Mouse (Mus musculus) forebrain, postnatal 0 days (tissue): ENCODE measurements around the gene Zdhhc8. TPM values are rescaled to one million over a fixed set of nuclear protein-coding genes. Genes with fewer than 3 reads are reported as not detected.
A peak's percentile ranks its signal among the peaks of the same experiment; 100 is the strongest.

ENCODE experiments used
- ATAC-seq: fragments of 200-750 bp; cut with Nextera tagmentation; 2 replicates; pipeline ENCODE4 v1.8.0; 2017; ENCODE audit warnings: mild to moderate bottlenecking, moderate library complexity
- DNase-seq: peaks from one replicate; pipeline ENCODE4 v3.0.0-alpha.2; 2015
- H3K27ac ChIP-seq: fragments of 300-500 bp; sonication (generic); 2 replicates; pipeline ENCODE4 v1.5.1; 2014; ENCODE audit warnings: low read depth, mild to moderate bottlenecking, antibody characterized with exemption, low read length, moderate library complexity, mixed read lengths
- H3K27me3 ChIP-seq: fragments of 300-500 bp; sonication (generic); 2 replicates; pipeline ENCODE4 v1.6.1; 2014; ENCODE audit warnings: mild to moderate bottlenecking, low read length, mixed read lengths; ENCODE audit not compliant: insufficient read depth
- H3K36me3 ChIP-seq: fragments of 300-500 bp; sonication (generic); 2 replicates; pipeline ENCODE4 v1.6.1; 2014; ENCODE audit warnings: mild to moderate bottlenecking, moderate library complexity; ENCODE audit not compliant: insufficient read depth
- H3K4me1 ChIP-seq: fragments of 300-500 bp; sonication (generic); 2 replicates; pipeline ENCODE4 v1.6.1; 2014; ENCODE audit warnings: antibody characterized with exemption; ENCODE audit not compliant: insufficient read depth
- H3K4me2 ChIP-seq: fragments of 300-500 bp; sonication (generic); 2 replicates; pipeline ENCODE4 v1.6.1; 2014; ENCODE audit warnings: low read depth, mild to moderate bottlenecking, moderate library complexity
- H3K4me3 ChIP-seq: fragments of 300-500 bp; sonication (generic); 2 replicates; pipeline ENCODE4 v1.5.1; 2014; ENCODE audit warnings: low read depth, low read length, mixed read lengths
- H3K9ac ChIP-seq: fragments of 300-500 bp; sonication (generic); 2 replicates; pipeline ENCODE4 v1.6.1; 2014; ENCODE audit warnings: mild to moderate bottlenecking
- H3K9me3 ChIP-seq: fragments of 300-500 bp; sonication (generic); 2 replicates; pipeline ENCODE4 v1.6.1; 2016; ENCODE audit warnings: low read length
- CTCF ChIP-seq: sonication (generic); IDR thresholded peaks from 2 replicates; pipeline ENCODE4 v1.5.1; 2016; ENCODE audit warnings: antibody characterized with exemption, control low read depth, low read depth
- WGBS: fragments of 180-500 bp; shearing (Covaris S2); extraction: QIAGEN DNeasy Blood & Tissue Kit; methylation state at CpG from one replicate; pipeline ENCODE4 v1.1.7; 2014; 5-methylcytosine and 5-hydroxymethylcytosine counted together
- polyA plus RNA-seq: library from polyadenylated mRNA; unstranded; fragments of >200 nt; fragmentation: Nextera tagmentation; extraction: Ambion mirVana; gene quantifications from 2 replicates; pipeline ENCODE4 v1.2.1, GENCODE M21; 2015
- total RNA-seq: library from RNA; depleted of rRNA; stranded (reverse); fragments of >200 nt; gene quantifications from 2 replicates; pipeline ENCODE4 v1.2.3, GENCODE M21; 2014

Gene Zdhhc8
- total and polyA plus RNA-seq, 2 experiments from 2014 or later = 17.9 to 35.5 TPM

DNA sequence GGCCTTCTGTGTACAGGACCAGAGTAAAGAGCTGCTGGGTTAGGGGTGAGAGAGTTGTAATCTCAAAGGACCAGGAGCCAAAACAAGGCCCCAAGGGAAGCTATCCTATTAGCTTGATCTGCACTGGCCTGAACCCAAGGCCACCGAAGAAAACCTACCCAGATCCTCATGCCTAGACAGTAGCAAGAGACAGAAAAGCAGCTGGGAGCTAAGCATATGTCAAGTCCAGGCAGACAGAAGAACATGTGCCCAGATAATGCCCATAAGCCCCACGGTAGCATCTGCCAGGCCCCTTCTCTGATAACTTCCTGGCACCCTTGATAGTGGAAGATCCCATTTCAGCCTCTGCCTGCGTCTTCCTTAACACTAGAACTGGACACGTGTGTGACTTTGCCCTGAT, 48.1 kb downstream of the Zdhhc8 start:
- Histone ChIP-seq H3K27ac (no peak overlapping the region), H3K9me3 (no peaks in the 10 kb centered on the region), H3K36me3 (no peaks in the 10 kb centered on the region), H3K27me3 (no peaks in the 10 kb centered on the region), H3K4me2 (no peak overlapping the region), H3K4me3 (no peak overlapping the region), H3K4me1 (no peaks in the 10 kb centered on the region), H3K9ac (no peak overlapping the region)
- no peak for TF ChIP-seq CTCF
- no peak for DNase-seq
- 89% methylated on average over 4 of the region's 4 CpGs for WGBS
- no peak for ATAC-seq

DNA sequence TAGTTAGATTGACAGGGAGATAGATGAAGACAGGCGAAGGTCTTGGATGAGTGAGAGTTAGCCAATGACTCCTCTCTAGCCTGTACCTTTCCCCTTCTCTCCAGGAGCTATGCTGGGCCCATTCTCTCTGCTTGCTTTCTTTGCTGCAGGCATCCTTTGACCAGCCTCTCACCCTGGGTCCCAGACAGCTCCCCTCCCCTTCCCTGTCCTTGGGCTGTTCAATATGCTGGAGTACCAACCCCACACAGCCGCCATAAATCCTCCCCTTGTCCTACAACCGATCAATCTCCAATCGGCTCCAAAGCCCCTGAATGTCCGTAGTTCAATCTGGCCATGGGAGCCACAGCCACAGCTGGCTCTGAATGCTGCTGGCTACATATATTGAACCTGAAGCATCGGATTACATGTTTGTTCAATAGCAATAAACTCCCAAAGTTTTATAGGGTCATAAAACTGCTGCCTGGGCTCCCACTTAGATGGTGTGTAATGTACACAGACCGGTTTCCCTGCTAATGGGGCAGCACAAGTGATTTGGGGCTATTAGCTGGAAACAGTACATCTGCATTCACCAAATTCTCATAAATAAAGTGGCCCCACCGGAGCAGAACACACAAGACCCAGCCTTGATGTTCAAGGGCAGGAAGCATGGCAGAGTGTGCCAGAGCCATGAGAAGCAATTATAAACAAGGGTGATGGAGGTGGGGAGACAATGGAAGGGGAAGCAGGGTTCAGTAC, 49.1 kb downstream of the Zdhhc8 start:
- no peak overlapping the region for H3K4me3 ChIP-seq
- DNase-seq (no peak), ATAC-seq (no peak)
- TF ChIP-seq CTCF = no peak
- H3K27ac ChIP-seq = no peak overlapping the region
- no peaks in the 10 kb centered on the region for H3K4me1 ChIP-seq
- 89% methylated on average over 8 of the region's 8 CpGs for WGBS
- no peaks in the 10 kb centered on the region for H3K9me3 ChIP-seq
- H3K36me3 ChIP-seq = no peaks in the 10 kb centered on the region
- H3K27me3 ChIP-seq = no peaks in the 10 kb centered on the region
- H3K4me2 ChIP-seq = no peak overlapping the region
- H3K9ac ChIP-seq = no peak overlapping the region

DNA sequence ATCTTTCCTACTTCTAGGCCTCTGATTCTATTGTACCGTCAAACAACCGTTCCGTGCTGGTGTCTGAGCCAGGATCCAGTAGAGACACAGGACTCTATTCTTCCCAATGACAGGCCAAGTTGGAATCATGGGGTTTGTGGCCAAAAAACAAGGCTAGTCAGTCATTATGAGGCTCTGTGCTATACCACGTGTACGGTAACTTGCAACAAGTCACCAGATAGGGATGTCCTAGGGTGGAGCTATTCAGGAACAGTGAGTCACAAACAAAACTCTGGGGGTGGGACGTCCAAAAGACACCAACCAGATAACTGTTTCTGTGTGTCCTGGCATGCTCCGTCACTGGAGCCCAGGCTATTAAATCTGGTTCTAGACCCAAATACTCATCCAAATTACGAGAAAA, 52.2 kb downstream of the Zdhhc8 start:
- Histone ChIP-seq H3K4me1 (no peaks in the 10 kb centered on the region), H3K4me2 (no peak overlapping the region), H3K27me3 (no peaks in the 10 kb centered on the region), H3K9ac (no peak overlapping the region), H3K9me3 (no peaks in the 10 kb centered on the region), H3K36me3 (no peaks in the 10 kb centered on the region), H3K4me3 (no peak overlapping the region), H3K27ac (no peak overlapping the region)
- TF ChIP-seq CTCF = no peak
- no peak for DNase-seq
- whole genome bisulfite sequencing = 81% methylated on average over 8 of the region's 8 CpGs
- ATAC-seq = no peak

DNA sequence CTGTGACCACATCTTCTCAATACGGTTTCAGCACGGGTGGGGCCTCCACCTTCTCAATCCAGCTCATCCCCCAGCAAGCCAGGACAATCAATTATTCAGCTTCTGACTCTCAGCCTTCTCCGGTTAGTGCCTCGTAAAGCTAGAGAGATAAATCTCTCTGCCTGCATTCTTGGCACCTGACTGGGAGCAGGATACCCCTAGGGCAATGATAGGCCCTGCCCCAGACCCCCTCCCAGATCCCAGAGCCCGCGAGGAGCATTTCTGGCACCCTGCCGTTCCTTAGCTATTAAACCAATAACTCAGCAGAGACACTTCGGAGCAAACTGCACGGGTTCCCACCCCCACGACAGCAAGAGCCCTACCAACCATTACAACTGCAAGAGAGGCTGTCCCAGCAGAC, 53.5 kb downstream of the Zdhhc8 start:
- Histone ChIP-seq H3K4me2 (no peak overlapping the region), H3K9ac (no peak overlapping the region), H3K27me3 (no peaks in the 10 kb centered on the region), H3K9me3 (no peaks in the 10 kb centered on the region), H3K4me1 (no peaks in the 10 kb centered on the region), H3K4me3 (no peak overlapping the region), H3K27ac (no peak overlapping the region), H3K36me3 (no peaks in the 10 kb centered on the region)
- WGBS = 60% methylated on average over 10 of the region's 10 CpGs
- ATAC-seq (no peak), DNase-seq (no peak)
- TF ChIP-seq CTCF = no peak

- no peaks in the 10 kb centered on the region for H3K27me3 ChIP-seq
- 5% methylated on average over 2 of the region's 2 CpGs for WGBS
- no peaks in the 10 kb centered on the region for H3K4me1 ChIP-seq
- no peaks in the 10 kb centered on the region for H3K36me3 ChIP-seq
- no peaks in the 10 kb centered on the region for H3K9me3 ChIP-seq
- no peak overlapping the region for H3K9ac ChIP-seq
- ATAC-seq = no peak
- no peak overlapping the region for H3K4me2 ChIP-seq
- TF ChIP-seq CTCF = no peak
- no peak overlapping the region for H3K27ac ChIP-seq
- H3K4me3 ChIP-seq = no peak overlapping the region
- no peak for DNase-seq
These were observed 55.3 kb downstream of the Zdhhc8 start for GRCm38 (mm10) chr16:18179591-18179990.

GRCm38 (mm10) chr16:18176758-18177157, 58.2 kb downstream of the Zdhhc8 start:
- no peaks in the 10 kb centered on the region for H3K27me3 ChIP-seq
- TF ChIP-seq CTCF = peak; percentile 28
- H3K4me3 ChIP-seq = no peak overlapping the region
- H3K27ac ChIP-seq = no peak overlapping the region
- 73% methylated on average over 4 of the region's 4 CpGs for WGBS
- DNase-seq (no peak), ATAC-seq (no peak)
- no peak overlapping the region for H3K4me2 ChIP-seq
- H3K9ac ChIP-seq = no peak overlapping the region
- no peaks in the 10 kb centered on the region for H3K4me1 ChIP-seq
- H3K36me3 ChIP-seq = no peaks in the 10 kb centered on the region
- H3K9me3 ChIP-seq = no peaks in the 10 kb centered on the region

GRCm38 (mm10) chr16:18175817-18176541, 59.0 kb downstream of the Zdhhc8 start:
- DNase-seq = no peak
- no peak for ATAC-seq
- 71% methylated on average over 6 of the region's 6 CpGs for WGBS

More at GRCm38 (mm10) chr16:18175817-18176541, 59.0 kb downstream of the Zdhhc8 start:
- Histone ChIP-seq H3K27me3 (no peaks in the 10 kb centered on the region), H3K4me3 (no peak overlapping the region), H3K36me3 (no peaks in the 10 kb centered on the region), H3K9me3 (no peaks in the 10 kb centered on the region), H3K4me2 (no peak overlapping the region), H3K4me1 (no peaks in the 10 kb centered on the region), H3K9ac (no peak overlapping the region), H3K27ac (no peak overlapping the region)
- TF ChIP-seq CTCF = no peak
